Mouse (Mus musculus) hindbrain, embryonic 14.5 days (tissue): ENCODE measurements around the gene 0610030E20Rik. TPM values are rescaled to one million over a fixed set of nuclear protein-coding genes. Genes with fewer than 3 reads are reported as not detected.

Experiments used
- ATAC-seq: fragments of 200-750 bp; cut with Nextera tagmentation; 2 replicates; pipeline ENCODE4 v1.8.0; 2017; ENCODE audit warnings: moderate number of reproducible peaks, mild to moderate bottlenecking, moderate TSS enrichment, moderate library complexity; ENCODE audit not compliant: low FRiP score
- DNase-seq: peaks from one replicate; pipeline ENCODE4 v3.0.0-alpha.2; 2015; ENCODE audit warnings: low spot score
- H3K27ac ChIP-seq: fragments of 300-500 bp; sonication (generic); 2 replicates; pipeline ENCODE4 v1.5.1; 2014; ENCODE audit warnings: mild to moderate bottlenecking, moderate library complexity
- H3K27me3 ChIP-seq: fragments of 300-500 bp; sonication (generic); 2 replicates; pipeline ENCODE4 v1.6.1; 2014; ENCODE audit warnings: mild to moderate bottlenecking, low read length, mixed read lengths; ENCODE audit not compliant: control insufficient read depth, insufficient read depth
- H3K36me3 ChIP-seq: fragments of 300-500 bp; sonication (generic); replicated peaks from 2 replicates; pipeline ENCODE4 v1.6.1; 2014; ENCODE audit not compliant: control insufficient read depth, insufficient read depth
- H3K4me1 ChIP-seq: fragments of 300-500 bp; sonication (generic); replicated peaks from 2 replicates; pipeline ENCODE4 v1.6.1; 2014; ENCODE audit warnings: antibody characterized with exemption, low read length, mixed read lengths; ENCODE audit not compliant: control insufficient read depth, insufficient read depth
- H3K4me2 ChIP-seq: fragments of 300-500 bp; sonication (generic); replicated peaks from 2 replicates; pipeline ENCODE4 v1.6.1; 2014; ENCODE audit warnings: mild to moderate bottlenecking, moderate library complexity
- H3K4me3 ChIP-seq: fragments of 300-500 bp; sonication (generic); replicated peaks from 2 replicates; pipeline ENCODE4 v1.5.1; 2014; ENCODE audit warnings: mild to moderate bottlenecking, low read length
- H3K9ac ChIP-seq: fragments of 300-500 bp; sonication (generic); 2 replicates; pipeline ENCODE4 v1.6.1; 2014
- H3K9me3 ChIP-seq: fragments of 300-500 bp; sonication (generic); 2 replicates; pipeline ENCODE4 v1.6.1; 2016; ENCODE audit warnings: low read length; ENCODE audit not compliant: control insufficient read depth
- WGBS: fragments of 180-500 bp; shearing (Covaris S2); extraction: QIAGEN DNeasy Blood & Tissue Kit; methylation state at CpG from one replicate; pipeline ENCODE4 v1.1.7; 2014; 5-methylcytosine and 5-hydroxymethylcytosine counted together
- polyA plus RNA-seq: library from polyadenylated mRNA; unstranded; fragments of >200 nt; fragmentation: Nextera tagmentation; extraction: Ambion mirVana; gene quantifications from 2 replicates; pipeline ENCODE4 v1.2.1, GENCODE M21; 2014

0610030E20Rik gene
- polyA plus RNA-seq, 1 experiment from 2014 or later = 15.9 TPM

- no peaks in the 10 kb centered on the region for H3K9me3 ChIP-seq
- 84% methylated on average over 11 of the region's 11 CpGs for WGBS
- no peaks in the 10 kb centered on the region for H3K4me1 ChIP-seq
- H3K9ac ChIP-seq = no peak overlapping the region
- no peak overlapping the region for H3K27ac ChIP-seq
- H3K4me3 ChIP-seq = no peak overlapping the region
- DNase-seq (peak; percentile 62), ATAC-seq (no peak)
- H3K27me3 ChIP-seq = no peaks in the 10 kb centered on the region
- no peak overlapping the region for H3K4me2 ChIP-seq
- peaks cover 88% of the 10 kb centered on the region for H3K36me3 ChIP-seq
These were observed 28.1 kb upstream of the 0610030E20Rik start for GRCm38 (mm10) chr6:72319019-72319418.

DNA sequence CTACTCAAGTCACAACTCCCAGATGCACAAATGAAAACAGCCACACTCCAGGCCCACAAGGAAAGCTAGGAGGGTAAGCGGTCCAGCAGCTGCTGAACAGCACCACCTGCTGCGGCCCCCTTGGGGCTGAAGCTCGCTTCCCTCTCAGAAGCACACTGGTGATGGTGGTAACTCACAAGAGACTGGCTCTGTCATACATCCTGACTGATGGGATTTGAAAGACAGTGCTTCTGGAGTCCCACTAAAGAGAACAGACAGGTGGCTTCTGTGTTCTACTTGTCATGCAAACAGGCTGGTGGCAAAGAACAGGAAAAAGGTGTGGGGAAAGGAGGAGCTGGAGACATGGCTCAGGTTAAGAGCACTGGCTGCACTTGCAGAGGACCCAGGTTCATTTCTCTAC lies 24.2 kb upstream of the 0610030E20Rik start:
- WGBS = 88% methylated on average over 3 of the region's 3 CpGs
- H3K27me3 ChIP-seq = no peaks in the 10 kb centered on the region
- ATAC-seq = no peak
- no peak overlapping the region for H3K4me3 ChIP-seq
- peaks cover 99% of the 10 kb centered on the region for H3K36me3 ChIP-seq
- H3K9me3 ChIP-seq = no peaks in the 10 kb centered on the region
- no peak overlapping the region for H3K9ac ChIP-seq
- no peak overlapping the region for H3K4me2 ChIP-seq
- no peaks in the 10 kb centered on the region for H3K4me1 ChIP-seq
- H3K27ac ChIP-seq = no peak overlapping the region
- no peak for DNase-seq

GRCm38 (mm10) chr6:72323786-72324508 lies 23.2 kb upstream of the 0610030E20Rik start:
- Histone ChIP-seq H3K36me3 (peaks cover 99% of the 10 kb centered on the region), H3K27me3 (no peaks in the 10 kb centered on the region), H3K4me3 (no peak overlapping the region), H3K4me2 (no peak overlapping the region), H3K27ac (no peak overlapping the region), H3K4me1 (no peaks in the 10 kb centered on the region), H3K9ac (no peak overlapping the region), H3K9me3 (no peaks in the 10 kb centered on the region)
- WGBS = 93% methylated on average over 6 of the region's 6 CpGs
- no peak for DNase-seq
- no peak for ATAC-seq

DNA sequence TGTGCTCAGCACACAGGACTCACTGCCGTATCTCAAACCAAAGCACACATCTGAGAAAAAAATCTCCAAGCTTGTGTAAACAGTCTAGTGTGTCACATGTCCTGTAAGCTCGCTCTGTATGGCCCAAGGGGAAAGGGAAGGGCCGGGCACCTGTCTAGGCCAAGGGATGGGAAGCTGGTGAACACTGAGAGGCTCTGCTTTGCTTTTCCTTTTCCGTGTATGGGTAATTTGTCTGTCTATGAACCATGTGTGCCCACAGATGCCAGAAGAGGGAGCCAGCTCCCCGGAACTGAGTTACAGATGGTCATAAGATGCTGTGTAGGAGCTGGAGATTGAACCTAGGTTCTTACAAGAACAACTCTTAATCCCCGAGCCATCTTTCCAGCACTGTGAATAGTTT lies 20.8 kb upstream of the 0610030E20Rik start:
- peaks cover 96% of the 10 kb centered on the region for H3K36me3 ChIP-seq
- H3K4me2 ChIP-seq = no peak overlapping the region
- H3K9ac ChIP-seq = no peak overlapping the region
- no peak for DNase-seq
- 77% methylated on average over 6 of the region's 6 CpGs for WGBS
- no peak overlapping the region for H3K4me3 ChIP-seq
- H3K9me3 ChIP-seq = no peaks in the 10 kb centered on the region
- H3K27ac ChIP-seq = no peak overlapping the region
- H3K27me3 ChIP-seq = no peaks in the 10 kb centered on the region
- ATAC-seq = no peak
- no peaks in the 10 kb centered on the region for H3K4me1 ChIP-seq

DNA sequence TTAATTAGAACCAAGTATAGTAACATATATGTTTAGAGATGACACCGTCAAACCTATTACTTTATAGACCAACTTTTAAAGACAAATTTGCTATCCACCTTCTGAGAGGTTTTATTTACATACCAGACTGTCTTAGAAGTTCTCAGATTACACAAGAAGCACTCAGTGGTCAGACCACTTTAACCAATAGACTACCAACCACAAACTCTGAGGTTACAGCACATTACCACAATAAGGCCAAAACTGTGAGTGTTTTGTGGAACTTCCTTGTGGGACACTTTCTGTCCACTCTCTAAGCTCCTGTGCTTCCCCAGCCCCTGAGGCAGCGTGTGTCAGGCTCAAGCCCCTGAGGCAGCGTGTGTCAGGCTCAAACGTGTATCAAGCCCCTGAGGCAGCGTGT lies 18.1 kb upstream of the 0610030E20Rik start:
- H3K4me1 ChIP-seq = no peaks in the 10 kb centered on the region
- no peaks in the 10 kb centered on the region for H3K27me3 ChIP-seq
- ATAC-seq (no peak), DNase-seq (no peak)
- 93% methylated on average over 5 of the region's 5 CpGs for WGBS
- peaks cover 95% of the 10 kb centered on the region for H3K36me3 ChIP-seq
- no peak overlapping the region for H3K4me2 ChIP-seq
- H3K27ac ChIP-seq = no peak overlapping the region
- H3K9me3 ChIP-seq = no peaks in the 10 kb centered on the region
- no peak overlapping the region for H3K4me3 ChIP-seq
- no peak overlapping the region for H3K9ac ChIP-seq

DNA sequence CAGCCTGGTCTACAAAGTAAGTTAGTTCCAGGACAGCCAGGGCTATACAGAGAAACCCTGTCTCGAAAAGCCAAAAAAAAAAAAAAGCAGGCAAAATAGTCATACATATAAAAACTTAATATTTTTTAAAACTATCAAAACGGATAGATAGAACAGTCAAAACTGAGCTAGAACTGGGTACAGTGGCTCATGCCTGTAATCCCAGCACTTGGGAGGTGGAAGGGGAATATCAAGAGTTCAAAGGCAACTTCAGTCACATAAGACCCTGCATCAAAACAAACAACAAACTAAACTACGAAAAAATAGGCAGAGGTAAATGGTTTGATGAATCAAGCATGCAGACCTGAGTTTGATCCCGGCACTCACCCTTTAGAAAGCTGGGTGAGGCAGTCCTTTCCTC lies 17.0 kb upstream of the 0610030E20Rik start:
- no peak overlapping the region for H3K4me3 ChIP-seq
- H3K27ac ChIP-seq = no peak overlapping the region
- H3K27me3 ChIP-seq = no peaks in the 10 kb centered on the region
- no peak for ATAC-seq
- H3K4me1 ChIP-seq = no peaks in the 10 kb centered on the region
- H3K36me3 ChIP-seq = peaks cover 95% of the 10 kb centered on the region
- no peak overlapping the region for H3K9ac ChIP-seq
- DNase-seq = no peak
- 96% methylated on average over 4 of the region's 4 CpGs for WGBS
- no peaks in the 10 kb centered on the region for H3K9me3 ChIP-seq
- no peak overlapping the region for H3K4me2 ChIP-seq

DNA sequence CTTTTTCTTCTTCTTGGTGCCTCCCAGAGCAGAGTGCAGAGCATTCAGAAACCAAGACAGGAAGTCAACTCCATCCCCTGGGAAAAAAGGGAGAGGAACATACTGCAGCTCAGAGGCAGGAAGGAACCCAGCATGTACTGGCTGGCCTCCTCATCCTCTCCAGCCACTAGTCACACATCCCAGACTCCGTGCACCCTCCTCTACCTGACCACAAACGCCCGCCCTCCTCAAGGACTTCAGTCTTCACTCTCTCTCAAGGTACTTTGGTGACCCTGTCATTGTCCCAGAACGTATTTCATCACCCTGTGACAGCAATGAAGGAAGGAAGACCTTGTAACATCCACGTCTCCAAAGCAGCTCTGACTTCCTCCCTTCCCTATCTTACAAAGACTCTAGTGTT lies 14.0 kb upstream of the 0610030E20Rik start:
- Histone ChIP-seq H3K4me1 (no peaks in the 10 kb centered on the region), H3K27me3 (no peaks in the 10 kb centered on the region), H3K4me3 (no peak overlapping the region), H3K9ac (no peak overlapping the region), H3K36me3 (peaks cover 96% of the 10 kb centered on the region), H3K4me2 (no peak overlapping the region), H3K27ac (no peak overlapping the region), H3K9me3 (no peaks in the 10 kb centered on the region)
- WGBS = 86% methylated on average over 5 of the region's 5 CpGs
- DNase-seq (no peak), ATAC-seq (no peak)

- H3K27me3 ChIP-seq = no peaks in the 10 kb centered on the region
- no peak overlapping the region for H3K9ac ChIP-seq
- H3K27ac ChIP-seq = no peak overlapping the region
- H3K4me2 ChIP-seq = no peak overlapping the region
- 60% methylated on average over 2 of the region's 2 CpGs for WGBS
- H3K9me3 ChIP-seq = no peaks in the 10 kb centered on the region
- ATAC-seq (no peak), DNase-seq (no peak)
- H3K36me3 ChIP-seq = peaks cover 51% of the 10 kb centered on the region
- H3K4me1 ChIP-seq = peaks cover 13% of the 10 kb centered on the region
- H3K4me3 ChIP-seq = no peak overlapping the region
These were observed 6.6 kb upstream of the 0610030E20Rik start for GRCm38 (mm10) chr6:72340481-72340880.

- Histone ChIP-seq H3K4me1 (peaks cover 32% of the 10 kb centered on the region), H3K27ac (peak overlapping the region; percentile 34; the same call in 1 of the 2 replicates), H3K4me3 (peak overlapping the region; percentile 65), H3K9me3 (no peaks in the 10 kb centered on the region), H3K27me3 (peaks cover 3% of the 10 kb centered on the region; the same call in 1 of the 2 replicates), H3K36me3 (peaks cover 22% of the 10 kb centered on the region), H3K4me2 (peak overlapping the region; percentile 79), H3K9ac (peak overlapping the region; percentile 69)
- ATAC-seq (peak; percentile 60; the same call in 1 of the 2 replicates), DNase-seq (no peak)
- WGBS = under 1% methylated on average over 36 of the region's 42 CpGs
These were observed 2.6 kb upstream of the 0610030E20Rik start for GRCm38 (mm10) chr6:72344396-72345073.
